Comparison of ENCODE assay signal across 23 mouse cellular contexts in genomic region chr17:6868810-6869209, GRCm38 (mm10).
A peak's percentile ranks its signal among the peaks of the same experiment; 100 is the strongest.
DNase-seq lines count a peak whose midpoint lies in the region; ATAC-seq and TF ChIP-seq lines count a peak whose summit lies in the region.
"Had no signal": no experiment of that assay in that cellular context is flagged by ENCODE, and none has a peak within 500 bp of the region (broad histone marks: within the 10 kb centered on the region; RNA-seq: fewer than 3 reads in every experiment).

No protein-coding gene starts in this region.

- peak; percentile 84 for DNase-seq in heart, adult 11 months
- no peak for DNase-seq in heart, postnatal 25 days (ENCODE audit: low spot score)
- peak; percentile 69 for DNase-seq in midbrain, embryonic 11.5 days (ENCODE audit: low spot score, missing footprints)
- peak; percentile 31 for DNase-seq in lung, postnatal 14 days
- DNase-seq in stomach, postnatal 0 days (ENCODE audit: low spot score), result peak; percentile 52
- DNase-seq in left cerebral cortex, postnatal 4 days, result no peak
- no peak for DNase-seq in B cell, adult 2 months
- DNase-seq: cerebellum, adult 8-10 months; gastrocnemius, postnatal 14 days; kidney, adult 8-10 months; layer of hippocampus, adult 9-11 months; right cerebral cortex, adult 18-20 months had no signal

- H3K4me2 ChIP-seq in midbrain, embryonic 11.5 days, result no peak overlapping the region
- no peak overlapping the region for H3K4me2 ChIP-seq in midbrain, embryonic 16.5 days (ENCODE audit: low read length)
- no peak overlapping the region for H3K4me2 ChIP-seq in stomach, postnatal 0 days (replicated peaks; ENCODE audit: low read depth)
- H3K4me2 ChIP-seq: liver, embryonic 11.5 days; midbrain, embryonic 12.5 days; neural tube, embryonic 13.5 days had no signal

- 0 out of 2 replicates have a peak, but pooled peaks cover 2% of the 10 kb centered on the region for H3K27me3 ChIP-seq in midbrain, embryonic 11.5 days (ENCODE audit: control insufficient read depth, insufficient read depth, low read length)
- H3K27me3 ChIP-seq in midbrain, embryonic 16.5 days (ENCODE audit: control insufficient read depth, insufficient read depth, low read depth, low read length), result no peaks in the 10 kb centered on the region
- no peaks in the 10 kb centered on the region for H3K27me3 ChIP-seq in stomach, postnatal 0 days (ENCODE audit: control insufficient read depth, insufficient read depth, low read length)

- H3K4me3 ChIP-seq in midbrain, embryonic 11.5 days (ENCODE audit: low read depth, low read length), result no peak overlapping the region
- no peak overlapping the region for H3K4me3 ChIP-seq in midbrain, embryonic 16.5 days (ENCODE audit: low read depth, low read length)
- no peak overlapping the region for H3K4me3 ChIP-seq in stomach, postnatal 0 days (ENCODE audit: low read depth, low read length)
- H3K4me3 ChIP-seq: erythroblast, embryonic 14.5 days; hindbrain, embryonic 10.5 days; left cerebral cortex, adult 2 months; midbrain, embryonic 12.5 days; neural tube, embryonic 13.5 days had no signal

- intact Hi-C loops in heart, postnatal 25 days (cut with DNase I), result no loop called here
- intact Hi-C loops in left cerebral cortex, postnatal 4 days (cut with DNase I), result no loop called here

- H3K9ac ChIP-seq in midbrain, embryonic 11.5 days (ENCODE audit: low read length), result no peak overlapping the region
- H3K9ac ChIP-seq in midbrain, embryonic 16.5 days (ENCODE audit: low read depth, low read length), result no peak overlapping the region
- H3K9ac ChIP-seq in stomach, postnatal 0 days (ENCODE audit: low read length), result no peak overlapping the region
- H3K9ac ChIP-seq: midbrain, embryonic 12.5 days; neural tube, embryonic 13.5 days had no signal

- H3K4me1 ChIP-seq in midbrain, embryonic 11.5 days (ENCODE audit: control insufficient read depth, insufficient read depth, low read length), result peaks cover 3% of the 10 kb centered on the region; the same call in 1 of the 2 replicates
- peaks cover 7% of the 10 kb centered on the region; the same call in 1 of the 2 replicates for H3K4me1 ChIP-seq in midbrain, embryonic 16.5 days (ENCODE audit: control insufficient read depth, insufficient read depth, low read length)
- no peaks in the 10 kb centered on the region for H3K4me1 ChIP-seq in stomach, postnatal 0 days (replicated peaks; ENCODE audit: control insufficient read depth, insufficient read depth)

- no peak for ATAC-seq in midbrain, embryonic 11.5 days (ENCODE audit: low FRiP score)
- ATAC-seq in midbrain, embryonic 16.5 days, result no peak
- peak; percentile 71 for ATAC-seq in stomach, postnatal 0 days (ENCODE audit: low FRiP score, low TSS enrichment)
- ATAC-seq: forebrain, embryonic 14.5 days; hindbrain, postnatal 0 days had no signal

- TF ChIP-seq EP300 in stomach, postnatal 0 days (optimal IDR thresholded peaks at IDR 0.05), result no peak

- TF ChIP-seq CTCF in stomach, postnatal 0 days (IDR thresholded peaks at IDR 0.05; ENCODE audit: low read depth), result no peak

- no peak overlapping the region for H3K27ac ChIP-seq in midbrain, embryonic 11.5 days (ENCODE audit: low read depth, low read length)
- no peak overlapping the region for H3K27ac ChIP-seq in midbrain, embryonic 16.5 days (ENCODE audit: low read length)
- peak overlapping the region; percentile 70 for H3K27ac ChIP-seq in stomach, postnatal 0 days (replicated peaks)
- H3K27ac ChIP-seq: hindbrain, embryonic 10.5 days; hindbrain, postnatal 0 days; left cerebral cortex, adult 2 months; macrophage; midbrain, embryonic 12.5 days; neural tube, embryonic 13.5 days had no signal

- no peaks in the 10 kb centered on the region for H3K9me3 ChIP-seq in midbrain, embryonic 11.5 days (ENCODE audit: control insufficient read depth, low read length)
- H3K9me3 ChIP-seq in midbrain, embryonic 16.5 days (replicated peaks; ENCODE audit: control insufficient read depth, low read length, poor library complexity, severe bottlenecking), result no peaks in the 10 kb centered on the region
- H3K9me3 ChIP-seq in stomach, postnatal 0 days (ENCODE audit: control insufficient read depth, low read length), result no peaks in the 10 kb centered on the region
- H3K9me3 ChIP-seq: G1E had no signal

- H3K36me3 ChIP-seq in midbrain, embryonic 11.5 days (ENCODE audit: control insufficient read depth, insufficient read depth, low read length), result no peaks in the 10 kb centered on the region
- H3K36me3 ChIP-seq in midbrain, embryonic 16.5 days (ENCODE audit: control insufficient read depth, insufficient read depth, low read length), result no peaks in the 10 kb centered on the region
- no peaks in the 10 kb centered on the region for H3K36me3 ChIP-seq in stomach, postnatal 0 days (ENCODE audit: control insufficient read depth, insufficient read depth, low read length)
- H3K36me3 ChIP-seq: G1E; hindbrain, embryonic 10.5 days; midbrain, embryonic 12.5 days; neural tube, embryonic 13.5 days had no signal

Comparison
In these comparisons a context has a peak if more than half of its experiments do, and no peak if none do; other contexts are left out.
1. DNase-seq: peak in heart, adult 11 months (single experiment), midbrain, embryonic 11.5 days (single experiment), lung, postnatal 14 days (single experiment) and stomach, postnatal 0 days (single experiment); none in heart, postnatal 25 days (single experiment), left cerebral cortex, postnatal 4 days (single experiment) and B cell, adult 2 months (0 of 2).